Mouse (Mus musculus): ENCODE measurements around the gene Slc5a4b. TPM values are rescaled to one million over a fixed set of nuclear protein-coding genes. Genes with fewer than 3 reads are reported as not detected.
A peak's percentile ranks its signal among the peaks of the same experiment; 100 is the strongest.

The Slc5a4b gene
- polyA plus RNA-seq, 1 experiment from 2014 or later, result not detected

- Histone ChIP-seq H3K27me3 (ENCODE audit: control insufficient read depth, insufficient read depth, low read length) (no peaks in the 10 kb centered on the region), H3K27ac (replicated peaks; ENCODE audit: low read depth, low read length) (no peak overlapping the region), H3K4me2 (ENCODE audit: low read depth, low read length) (no peak overlapping the region), H3K36me3 (replicated peaks; ENCODE audit: control insufficient read depth, insufficient read depth, low read depth, low read length) (no peaks in the 10 kb centered on the region), H3K4me3 (ENCODE audit: low read depth, low read length) (no peak overlapping the region), H3K9me3 (replicated peaks; ENCODE audit: control insufficient read depth, low read length) (no peaks in the 10 kb centered on the region), H3K4me1 (ENCODE audit: control insufficient read depth, insufficient read depth, low read length) (no peaks in the 10 kb centered on the region), H3K9ac (replicated peaks; ENCODE audit: low read length) (no peak overlapping the region)
- 38% methylated on average over 12 of the region's 12 CpGs for WGBS
- DNase-seq (ENCODE audit: low spot score) (peak; percentile 23), ATAC-seq (replicated peaks; ENCODE audit: insufficient number of reproducible peaks, low FRiP score, low TSS enrichment, low read depth) (no peak)
Observed at GRCm38 (mm10) chr10:76067674-76068613, 42.8 kb downstream of the Slc5a4b start.

- DNase-seq (ENCODE audit: low spot score) (no peak), ATAC-seq (replicated peaks; ENCODE audit: insufficient number of reproducible peaks, low FRiP score, low TSS enrichment, low read depth) (no peak)
- Histone ChIP-seq H3K9ac (replicated peaks; ENCODE audit: low read length) (no peak overlapping the region), H3K27me3 (ENCODE audit: control insufficient read depth, insufficient read depth, low read length) (no peaks in the 10 kb centered on the region), H3K4me1 (ENCODE audit: control insufficient read depth, insufficient read depth, low read length) (no peaks in the 10 kb centered on the region), H3K4me3 (ENCODE audit: low read depth, low read length) (no peak overlapping the region), H3K4me2 (ENCODE audit: low read depth, low read length) (no peak overlapping the region), H3K9me3 (replicated peaks; ENCODE audit: control insufficient read depth, low read length) (no peaks in the 10 kb centered on the region), H3K27ac (replicated peaks; ENCODE audit: low read depth, low read length) (no peak overlapping the region), H3K36me3 (replicated peaks; ENCODE audit: control insufficient read depth, insufficient read depth, low read depth, low read length) (no peaks in the 10 kb centered on the region)
- 89% methylated on average over 5 of the region's 5 CpGs for WGBS
Observed at GRCm38 (mm10) chr10:76062439-76062838, 48.3 kb downstream of the Slc5a4b start.

GRCm38 (mm10) chr10:76051860-76052259 lies 58.9 kb downstream of the Slc5a4b start:
- no peaks in the 10 kb centered on the region for H3K36me3 ChIP-seq (replicated peaks; ENCODE audit: control insufficient read depth, insufficient read depth, low read depth, low read length)
- no peaks in the 10 kb centered on the region for H3K9me3 ChIP-seq (replicated peaks; ENCODE audit: control insufficient read depth, low read length)
- WGBS, result 69% methylated on average over 11 of the region's 11 CpGs
- no peaks in the 10 kb centered on the region for H3K27me3 ChIP-seq (ENCODE audit: control insufficient read depth, insufficient read depth, low read length)
- ATAC-seq (replicated peaks; ENCODE audit: insufficient number of reproducible peaks, low FRiP score, low TSS enrichment, low read depth) (no peak), DNase-seq (ENCODE audit: low spot score) (no peak)
- no peak overlapping the region for H3K9ac ChIP-seq (replicated peaks; ENCODE audit: low read length)
- H3K4me3 ChIP-seq (ENCODE audit: low read depth, low read length), result no peak overlapping the region
- no peak overlapping the region for H3K4me2 ChIP-seq (ENCODE audit: low read depth, low read length)
- H3K4me1 ChIP-seq (ENCODE audit: control insufficient read depth, insufficient read depth, low read length), result no peaks in the 10 kb centered on the region
- H3K27ac ChIP-seq (replicated peaks; ENCODE audit: low read depth, low read length), result no peak overlapping the region

GRCm38 (mm10) chr10:76048967-76049366 lies 61.8 kb downstream of the Slc5a4b start:
- WGBS, result 30% methylated on average over 6 of the region's 6 CpGs
- Histone ChIP-seq H3K9me3 (replicated peaks; ENCODE audit: control insufficient read depth, low read length) (no peaks in the 10 kb centered on the region), H3K4me1 (ENCODE audit: control insufficient read depth, insufficient read depth, low read length) (no peaks in the 10 kb centered on the region), H3K36me3 (replicated peaks; ENCODE audit: control insufficient read depth, insufficient read depth, low read depth, low read length) (no peaks in the 10 kb centered on the region), H3K27me3 (ENCODE audit: control insufficient read depth, insufficient read depth, low read length) (no peaks in the 10 kb centered on the region), H3K27ac (replicated peaks; ENCODE audit: low read depth, low read length) (no peak overlapping the region), H3K4me3 (ENCODE audit: low read depth, low read length) (no peak overlapping the region), H3K9ac (replicated peaks; ENCODE audit: low read length) (no peak overlapping the region), H3K4me2 (ENCODE audit: low read depth, low read length) (no peak overlapping the region)
- DNase-seq (ENCODE audit: low spot score), result no peak
- ATAC-seq (replicated peaks; ENCODE audit: insufficient number of reproducible peaks, low FRiP score, low TSS enrichment, low read depth), result no peak

GRCm38 (mm10) chr10:76047182-76047869 lies 63.4 kb downstream of the Slc5a4b start:
- WGBS, result 47% methylated on average over 5 of the region's 5 CpGs
- Histone ChIP-seq H3K4me2 (ENCODE audit: low read depth, low read length) (no peak overlapping the region), H3K27ac (replicated peaks; ENCODE audit: low read depth, low read length) (no peak overlapping the region), H3K4me1 (ENCODE audit: control insufficient read depth, insufficient read depth, low read length) (no peaks in the 10 kb centered on the region), H3K36me3 (replicated peaks; ENCODE audit: control insufficient read depth, insufficient read depth, low read depth, low read length) (no peaks in the 10 kb centered on the region), H3K9ac (replicated peaks; ENCODE audit: low read length) (no peak overlapping the region), H3K27me3 (ENCODE audit: control insufficient read depth, insufficient read depth, low read length) (no peaks in the 10 kb centered on the region), H3K4me3 (ENCODE audit: low read depth, low read length) (no peak overlapping the region), H3K9me3 (replicated peaks; ENCODE audit: control insufficient read depth, low read length) (no peaks in the 10 kb centered on the region)
- no peak for ATAC-seq (replicated peaks; ENCODE audit: insufficient number of reproducible peaks, low FRiP score, low TSS enrichment, low read depth)
- DNase-seq (ENCODE audit: low spot score), result no peak

GRCm38 (mm10) chr10:76046754-76047153 lies 64.0 kb downstream of the Slc5a4b start:
- H3K27ac ChIP-seq (replicated peaks; ENCODE audit: low read depth, low read length), result no peak overlapping the region
- no peaks in the 10 kb centered on the region for H3K27me3 ChIP-seq (ENCODE audit: control insufficient read depth, insufficient read depth, low read length)
- 65% methylated on average over 1 of the region's 1 CpGs for WGBS
- no peak overlapping the region for H3K4me3 ChIP-seq (ENCODE audit: low read depth, low read length)
- no peaks in the 10 kb centered on the region for H3K36me3 ChIP-seq (replicated peaks; ENCODE audit: control insufficient read depth, insufficient read depth, low read depth, low read length)
- no peak overlapping the region for H3K9ac ChIP-seq (replicated peaks; ENCODE audit: low read length)
- H3K4me2 ChIP-seq (ENCODE audit: low read depth, low read length), result no peak overlapping the region
- H3K9me3 ChIP-seq (replicated peaks; ENCODE audit: control insufficient read depth, low read length), result no peaks in the 10 kb centered on the region
- ATAC-seq (replicated peaks; ENCODE audit: insufficient number of reproducible peaks, low FRiP score, low TSS enrichment, low read depth), result no peak
- no peak for DNase-seq (ENCODE audit: low spot score)
- H3K4me1 ChIP-seq (ENCODE audit: control insufficient read depth, insufficient read depth, low read length), result no peaks in the 10 kb centered on the region

- Histone ChIP-seq H3K27me3 (ENCODE audit: control insufficient read depth, insufficient read depth, low read length) (no peaks in the 10 kb centered on the region), H3K4me2 (ENCODE audit: low read depth, low read length) (no peak overlapping the region), H3K36me3 (replicated peaks; ENCODE audit: control insufficient read depth, insufficient read depth, low read depth, low read length) (peaks cover 2% of the 10 kb centered on the region; the same call in 1 of the 2 replicates), H3K9me3 (replicated peaks; ENCODE audit: control insufficient read depth, low read length) (no peaks in the 10 kb centered on the region), H3K4me3 (ENCODE audit: low read depth, low read length) (no peak overlapping the region), H3K9ac (replicated peaks; ENCODE audit: low read length) (no peak overlapping the region), H3K4me1 (ENCODE audit: control insufficient read depth, insufficient read depth, low read length) (no peaks in the 10 kb centered on the region), H3K27ac (replicated peaks; ENCODE audit: low read depth, low read length) (no peak overlapping the region)
- DNase-seq (ENCODE audit: low spot score) (no peak), ATAC-seq (replicated peaks; ENCODE audit: insufficient number of reproducible peaks, low FRiP score, low TSS enrichment, low read depth) (no peak)
- 34% methylated on average over 5 of the region's 5 CpGs for WGBS
Observed at GRCm38 (mm10) chr10:76045343-76045742, 65.4 kb downstream of the Slc5a4b start.

- Histone ChIP-seq H3K9me3 (replicated peaks; ENCODE audit: control insufficient read depth, low read length) (no peaks in the 10 kb centered on the region), H3K4me1 (ENCODE audit: control insufficient read depth, insufficient read depth, low read length) (no peaks in the 10 kb centered on the region), H3K4me2 (ENCODE audit: low read depth, low read length) (no peak overlapping the region), H3K27me3 (ENCODE audit: control insufficient read depth, insufficient read depth, low read length) (no peaks in the 10 kb centered on the region), H3K4me3 (ENCODE audit: low read depth, low read length) (no peak overlapping the region), H3K9ac (replicated peaks; ENCODE audit: low read length) (no peak overlapping the region), H3K36me3 (replicated peaks; ENCODE audit: control insufficient read depth, insufficient read depth, low read depth, low read length) (peaks cover 14% of the 10 kb centered on the region), H3K27ac (replicated peaks; ENCODE audit: low read depth, low read length) (no peak overlapping the region)
- ATAC-seq (replicated peaks; ENCODE audit: insufficient number of reproducible peaks, low FRiP score, low TSS enrichment, low read depth) (no peak), DNase-seq (ENCODE audit: low spot score) (no peak)
- WGBS, result 96% methylated on average over 5 of the region's 5 CpGs
Observed at GRCm38 (mm10) chr10:76036962-76037361, 73.8 kb downstream of the Slc5a4b start.

Measured in embryonic facial prominence, embryonic 11.5 days (tissue).